Mouse (Mus musculus): Measurements from ENCODE around the gene Arpp19. TPM values are rescaled to one million over a fixed set of nuclear protein-coding genes. Genes with fewer than 3 reads are reported as not detected.
A peak's percentile ranks its signal among the peaks of the same experiment; 100 is the strongest.

Arpp19 gene
- total RNA-seq, 1 experiment from 2014 or later = 110 TPM

DNA sequence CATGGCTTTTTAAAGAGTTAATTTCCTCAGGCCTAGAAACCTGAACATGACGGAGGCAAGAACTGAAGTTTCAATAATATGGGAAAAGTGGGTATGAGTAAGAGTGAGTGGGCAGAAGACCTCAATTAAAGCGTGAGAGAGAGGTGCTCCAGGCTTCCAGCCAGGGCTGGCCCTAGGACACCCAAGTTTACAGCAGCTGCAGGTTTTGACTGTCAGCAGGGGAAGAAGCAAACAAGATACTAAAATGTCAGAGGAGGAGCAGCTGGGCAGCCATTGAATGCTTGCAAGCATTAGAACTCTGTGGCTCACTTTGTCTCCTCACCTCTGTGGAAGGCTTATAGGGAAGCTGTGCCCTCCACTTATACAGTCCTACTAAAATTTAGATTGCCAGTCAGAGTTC is 50.4 kb downstream of the Arpp19 start:
- no peak for ATAC-seq (ENCODE audit: extremely low read depth, insufficient number of reproducible peaks, low FRiP score, poor library complexity, severe bottlenecking)

DNA sequence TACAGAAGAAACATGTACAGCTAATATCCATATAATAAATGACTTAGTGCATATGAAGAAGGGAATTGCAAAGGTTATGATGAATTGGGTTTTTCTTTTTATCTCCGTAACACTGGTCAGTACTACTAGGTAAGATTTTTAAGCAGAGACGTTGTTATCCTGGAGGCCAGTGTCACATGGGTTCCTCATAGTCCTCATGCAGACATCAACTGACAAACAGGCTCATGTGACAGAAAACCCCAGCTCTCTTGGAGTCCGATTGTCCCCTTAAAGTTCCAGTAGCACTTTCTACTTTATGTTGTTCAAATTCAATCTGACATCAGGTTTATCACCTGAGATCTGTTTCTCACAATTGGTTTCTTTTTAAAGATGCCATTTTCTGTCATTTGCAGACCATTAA is 51.9 kb downstream of the Arpp19 start:
- ATAC-seq (ENCODE audit: extremely low read depth, insufficient number of reproducible peaks, low FRiP score, poor library complexity, severe bottlenecking) = no peak

- no peak for ATAC-seq (ENCODE audit: extremely low read depth, insufficient number of reproducible peaks, low FRiP score, poor library complexity, severe bottlenecking)
Observed at GRCm38 (mm10) chr9:75092134-75092533, 54.7 kb downstream of the Arpp19 start.

GRCm38 (mm10) chr9:75094762-75095161 is 57.3 kb downstream of the Arpp19 start:
- ATAC-seq (ENCODE audit: extremely low read depth, insufficient number of reproducible peaks, low FRiP score, poor library complexity, severe bottlenecking) = peak; percentile 85

- no peak for ATAC-seq (ENCODE audit: extremely low read depth, insufficient number of reproducible peaks, low FRiP score, poor library complexity, severe bottlenecking)
Observed at GRCm38 (mm10) chr9:75098937-75099336, 61.5 kb downstream of the Arpp19 start.

GRCm38 (mm10) chr9:75100157-75100781 is 62.9 kb downstream of the Arpp19 start:
- no peak for ATAC-seq (ENCODE audit: extremely low read depth, insufficient number of reproducible peaks, low FRiP score, poor library complexity, severe bottlenecking)

DNA sequence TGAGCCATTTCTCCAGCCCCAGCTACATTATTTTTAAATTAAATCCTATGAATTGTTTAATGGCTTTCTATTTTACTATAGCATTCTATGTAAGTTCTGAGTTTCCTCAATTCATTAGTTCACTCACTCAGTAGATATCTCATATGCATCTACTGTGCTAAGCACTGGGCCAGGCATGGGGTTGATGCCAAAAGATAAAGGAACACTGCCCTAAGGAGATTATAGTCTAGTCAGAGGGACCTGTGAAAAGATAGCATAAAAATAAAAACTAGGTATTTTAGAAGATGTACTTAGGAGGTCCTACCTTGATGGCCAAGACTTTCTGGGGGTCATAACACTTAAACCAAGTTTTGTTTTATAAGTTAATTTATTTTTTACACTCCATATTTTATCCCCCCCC is 64.7 kb downstream of the Arpp19 start:
- no peak for ATAC-seq (ENCODE audit: extremely low read depth, insufficient number of reproducible peaks, low FRiP score, poor library complexity, severe bottlenecking)

Other genes starting within 250 kb of the Arpp19 start
- 0.12 TPM in 1 of 2 replicates, not detected in the other for gene Onecut1, start 175.7 kb upstream of the Arpp19 start, total RNA-seq (2017)
- 86.2 and 101 TPM in 2 replicates for gene Fam214a, start 84.7 kb upstream of the Arpp19 start, total RNA-seq (2017)
- gene Myo5a, start 33.4 kb downstream of the Arpp19 start, total RNA-seq (2017) = 177 and 183 TPM in 2 replicates
- 0.37 and 0.70 TPM in 2 replicates for gene Myo5c, start 194.4 kb downstream of the Arpp19 start, total RNA-seq (2017)

All from neutrophil, adult 5-6 weeks (primary cell).